Mouse (Mus musculus): ENCODE data around the gene Nr4a1.

GRCm38 (mm10) chr15:101253886-101254795, at the start of gene Nr4a1:
- TF ChIP-seq POLR2A (IDR thresholded peaks at IDR 0.05; ENCODE audit: control insufficient read depth, low read depth, low read length), result no peak
- no peak for TF ChIP-seq CTCF (IDR thresholded peaks at IDR 0.05; ENCODE audit: control insufficient read depth, insufficient read depth, insufficient replicate concordance, low read depth, low read length)

Data from testis, adult 2 months (tissue).